Mouse (Mus musculus): ENCODE measurements around the gene Akap5. TPM values are rescaled to one million over a fixed set of nuclear protein-coding genes. Genes with fewer than 3 reads are reported as not detected.

Akap5 gene
- polyA plus RNA-seq, 1 experiment from 2014 or later = 1.9 TPM

DNA sequence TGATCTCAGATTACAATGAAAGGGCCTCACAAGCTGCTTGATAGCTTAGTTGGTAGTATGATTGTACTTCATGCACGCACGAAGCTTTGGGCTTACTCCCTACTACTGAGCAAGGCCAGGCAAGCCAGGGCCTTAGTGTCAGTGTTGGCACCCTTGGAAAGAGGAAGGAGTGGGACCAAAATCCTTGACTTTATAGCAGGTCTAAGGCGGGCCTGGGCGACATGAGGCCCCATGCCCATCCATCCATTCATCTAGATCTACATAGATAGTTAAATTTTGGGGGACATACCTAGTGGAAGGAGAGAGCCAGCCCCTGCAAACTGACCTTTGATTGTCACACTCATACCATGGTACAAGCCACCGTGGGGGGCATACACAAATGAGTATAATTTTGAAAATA, 16.3 kb upstream of the Akap5 start:
- H3K4me1 ChIP-seq (ENCODE audit: insufficient read depth, low read length) = peaks cover 18% of the 10 kb centered on the region
- H3K9ac ChIP-seq (replicated peaks; ENCODE audit: low read length) = no peak overlapping the region
- H3K4me2 ChIP-seq (replicated peaks; ENCODE audit: low read depth, low read length) = no peak overlapping the region
- H3K27ac ChIP-seq (ENCODE audit: low read length) = peak overlapping the region; percentile 88
- peaks cover 11% of the 10 kb centered on the region for H3K36me3 ChIP-seq (ENCODE audit: insufficient read depth, low read length)
- ATAC-seq (ENCODE audit: low FRiP score, low TSS enrichment) = no peak
- WGBS = 68% methylated on average over 5 of the region's 5 CpGs
- no peaks in the 10 kb centered on the region for H3K9me3 ChIP-seq (ENCODE audit: low read length)
- no peak overlapping the region for H3K4me3 ChIP-seq (ENCODE audit: low read length)
- H3K27me3 ChIP-seq (ENCODE audit: insufficient read depth, low read length) = no peaks in the 10 kb centered on the region

DNA sequence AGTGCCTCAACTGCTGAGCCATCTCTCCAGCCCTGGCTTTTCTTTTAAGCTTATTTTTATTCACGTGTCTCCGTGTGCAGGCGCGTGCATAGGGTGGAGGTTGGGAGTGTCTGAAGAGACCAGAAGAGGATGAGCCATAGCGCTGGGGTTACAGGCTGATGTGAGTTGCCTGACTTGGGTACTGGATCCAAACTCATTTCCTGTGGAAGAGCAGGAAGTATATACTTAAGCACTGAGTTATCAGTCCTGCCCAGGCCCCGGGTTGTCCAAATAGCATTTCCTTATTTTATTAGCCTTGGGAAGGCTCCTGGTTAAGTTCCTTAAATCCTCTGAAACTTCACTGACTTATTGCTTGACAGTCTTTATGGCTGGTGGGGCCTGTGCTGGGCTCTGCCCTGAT, 14.7 kb upstream of the Akap5 start:
- ATAC-seq (ENCODE audit: low FRiP score, low TSS enrichment) = no peak
- H3K4me3 ChIP-seq (ENCODE audit: low read length) = no peak overlapping the region
- H3K27ac ChIP-seq (ENCODE audit: low read length) = no peak overlapping the region
- peaks cover 18% of the 10 kb centered on the region for H3K4me1 ChIP-seq (ENCODE audit: insufficient read depth, low read length)
- H3K4me2 ChIP-seq (replicated peaks; ENCODE audit: low read depth, low read length) = no peak overlapping the region
- no peaks in the 10 kb centered on the region for H3K27me3 ChIP-seq (ENCODE audit: insufficient read depth, low read length)
- no peaks in the 10 kb centered on the region for H3K9me3 ChIP-seq (ENCODE audit: low read length)
- 69% methylated on average over 6 of the region's 6 CpGs for WGBS
- peaks cover 18% of the 10 kb centered on the region for H3K36me3 ChIP-seq (ENCODE audit: insufficient read depth, low read length)
- H3K9ac ChIP-seq (replicated peaks; ENCODE audit: low read length) = no peak overlapping the region

DNA sequence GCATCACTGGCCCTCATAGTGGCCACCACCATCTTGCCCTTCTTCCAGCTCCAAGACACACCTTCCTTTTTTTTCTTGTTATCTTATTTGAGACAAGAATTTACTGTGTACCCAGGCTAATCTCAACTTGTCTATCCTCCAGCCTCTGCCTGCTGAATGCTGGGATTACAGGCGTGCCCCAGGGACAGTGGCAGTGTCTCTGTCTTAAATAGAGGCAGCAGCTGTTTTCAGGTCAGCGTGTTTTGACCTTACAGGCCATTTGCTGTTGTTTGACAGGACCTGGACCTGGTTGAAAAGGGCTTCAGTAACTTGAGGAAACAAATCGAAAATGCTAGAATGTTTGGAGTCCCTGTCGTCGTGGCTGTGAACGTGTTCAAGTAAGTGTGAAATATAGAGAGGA, 14.1 kb upstream of the Akap5 start:
- H3K4me3 ChIP-seq (ENCODE audit: low read length) = no peak overlapping the region
- H3K9me3 ChIP-seq (ENCODE audit: low read length) = no peaks in the 10 kb centered on the region
- no peak for ATAC-seq (ENCODE audit: low FRiP score, low TSS enrichment)
- H3K27me3 ChIP-seq (ENCODE audit: insufficient read depth, low read length) = no peaks in the 10 kb centered on the region
- no peak overlapping the region for H3K9ac ChIP-seq (replicated peaks; ENCODE audit: low read length)
- peaks cover 21% of the 10 kb centered on the region for H3K36me3 ChIP-seq (ENCODE audit: insufficient read depth, low read length)
- no peak overlapping the region for H3K4me2 ChIP-seq (replicated peaks; ENCODE audit: low read depth, low read length)
- H3K27ac ChIP-seq (ENCODE audit: low read length) = no peak overlapping the region
- WGBS = 46% methylated on average over 6 of the region's 6 CpGs
- H3K4me1 ChIP-seq (ENCODE audit: insufficient read depth, low read length) = peaks cover 18% of the 10 kb centered on the region

DNA sequence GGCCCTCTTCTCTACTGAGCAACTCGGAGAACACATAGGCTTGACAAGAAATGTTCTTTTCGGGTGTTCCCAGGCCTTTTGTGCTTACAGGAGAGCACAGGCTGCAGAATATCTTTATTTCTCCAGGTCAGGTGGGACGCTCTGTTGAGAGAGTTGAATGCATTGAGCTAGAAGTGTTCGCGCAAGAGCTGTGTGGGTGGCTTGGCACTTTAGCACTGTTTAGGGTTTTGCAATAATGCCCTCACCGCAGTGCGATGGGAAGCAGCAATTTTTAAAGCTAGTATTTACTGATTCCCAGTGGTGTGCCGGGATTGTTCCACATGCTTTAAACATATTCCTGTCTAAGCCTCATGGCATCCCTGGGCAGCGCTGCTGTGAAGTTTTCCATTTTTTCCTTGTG, 13.5 kb upstream of the Akap5 start:
- 92% methylated on average over 9 of the region's 9 CpGs for WGBS

DNA sequence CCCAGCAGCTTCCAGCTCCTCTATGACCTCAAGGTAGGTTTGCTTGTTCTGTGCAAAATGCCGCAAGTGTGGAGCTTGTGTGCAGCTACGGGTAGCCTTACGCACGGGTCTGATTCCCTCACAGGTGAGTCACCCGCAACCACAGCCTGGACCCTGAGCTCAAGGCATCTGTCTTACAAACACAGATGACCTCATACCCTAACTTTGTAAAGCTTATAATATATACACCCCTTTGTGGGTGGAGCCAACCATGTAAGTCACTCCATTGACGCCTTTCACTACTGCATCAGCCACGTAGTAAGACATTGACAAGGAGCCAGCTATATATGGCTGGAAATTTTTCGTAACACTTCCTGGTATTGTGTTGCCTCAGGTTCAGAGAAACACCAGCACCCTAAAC, 12.7 kb upstream of the Akap5 start:
- Histone ChIP-seq H3K9ac (replicated peaks; ENCODE audit: low read length) (no peak overlapping the region), H3K4me2 (replicated peaks; ENCODE audit: low read depth, low read length) (no peak overlapping the region), H3K4me3 (ENCODE audit: low read length) (no peak overlapping the region), H3K27me3 (ENCODE audit: insufficient read depth, low read length) (no peaks in the 10 kb centered on the region), H3K36me3 (ENCODE audit: insufficient read depth, low read length) (peaks cover 22% of the 10 kb centered on the region), H3K4me1 (ENCODE audit: insufficient read depth, low read length) (peaks cover 16% of the 10 kb centered on the region), H3K9me3 (ENCODE audit: low read length) (no peaks in the 10 kb centered on the region), H3K27ac (ENCODE audit: low read length) (no peak overlapping the region)
- ATAC-seq (ENCODE audit: low FRiP score, low TSS enrichment) = no peak
- WGBS = 90% methylated on average over 8 of the region's 8 CpGs

More for the DNA sequence above, 13.5 kb upstream of the Akap5 start:
- H3K27me3 ChIP-seq (ENCODE audit: insufficient read depth, low read length) = no peaks in the 10 kb centered on the region
- H3K36me3 ChIP-seq (ENCODE audit: insufficient read depth, low read length) = peaks cover 22% of the 10 kb centered on the region
- no peak overlapping the region for H3K9ac ChIP-seq (replicated peaks; ENCODE audit: low read length)
- ATAC-seq (ENCODE audit: low FRiP score, low TSS enrichment) = no peak
- H3K9me3 ChIP-seq (ENCODE audit: low read length) = no peaks in the 10 kb centered on the region
- H3K4me2 ChIP-seq (replicated peaks; ENCODE audit: low read depth, low read length) = no peak overlapping the region
- H3K27ac ChIP-seq (ENCODE audit: low read length) = no peak overlapping the region
- no peak overlapping the region for H3K4me3 ChIP-seq (ENCODE audit: low read length)
- H3K4me1 ChIP-seq (ENCODE audit: insufficient read depth, low read length) = peaks cover 18% of the 10 kb centered on the region

DNA sequence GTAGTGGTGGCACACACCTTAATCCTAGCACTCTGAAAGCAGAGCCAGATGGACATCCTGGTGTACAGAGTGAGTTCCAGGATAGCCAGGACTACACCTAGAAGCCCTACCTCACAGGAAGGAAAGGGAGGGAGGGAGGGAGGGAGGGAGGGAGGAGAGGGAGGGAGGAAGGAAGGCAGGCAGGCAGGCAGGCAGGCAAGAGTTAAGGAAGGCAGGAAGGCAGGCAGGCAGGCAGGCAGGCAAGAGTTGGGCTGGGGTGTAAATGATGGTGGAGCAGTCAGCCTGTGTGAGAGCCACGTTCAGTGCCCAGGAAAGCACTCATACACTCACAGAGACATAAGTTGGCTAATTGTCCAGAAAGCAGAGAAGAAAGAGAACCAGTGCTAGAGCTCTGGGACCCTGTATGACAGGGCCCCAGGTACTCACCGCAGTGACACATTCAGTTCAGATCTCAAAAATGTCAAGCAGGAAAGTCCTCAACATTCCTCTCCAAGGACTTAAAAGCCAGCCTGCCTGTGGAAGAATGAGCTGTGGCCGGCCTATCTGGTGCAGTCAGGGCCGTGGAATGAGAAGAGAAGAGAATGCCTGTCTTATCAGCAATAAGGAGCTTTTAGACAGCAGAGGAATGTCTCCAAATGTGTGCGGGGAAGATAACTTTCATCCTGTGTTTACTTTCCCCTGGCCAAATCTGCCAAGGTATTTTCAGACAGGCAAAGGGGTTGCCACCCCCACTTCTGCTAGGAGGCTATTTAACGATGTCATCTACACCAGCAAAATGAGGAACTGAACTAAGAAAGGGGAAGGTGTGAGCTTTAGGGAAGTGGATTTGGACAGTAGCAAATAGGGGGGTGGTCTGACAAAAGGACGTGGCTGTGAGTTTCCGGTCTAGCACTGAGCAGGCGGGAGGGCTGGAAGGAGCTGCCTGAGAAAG, 6.1 kb upstream of the Akap5 start:
- no peak overlapping the region for H3K9ac ChIP-seq (replicated peaks; ENCODE audit: low read length)
- H3K27me3 ChIP-seq (ENCODE audit: insufficient read depth, low read length) = no peaks in the 10 kb centered on the region
- H3K4me3 ChIP-seq (ENCODE audit: low read length) = no peak overlapping the region
- 56% methylated on average over 9 of the region's 9 CpGs for WGBS
- H3K36me3 ChIP-seq (ENCODE audit: insufficient read depth, low read length) = peaks cover 30% of the 10 kb centered on the region
- H3K4me2 ChIP-seq (replicated peaks; ENCODE audit: low read depth, low read length) = no peak overlapping the region
- H3K27ac ChIP-seq (ENCODE audit: low read length) = peak overlapping the region; percentile 15; the same call in 1 of the 2 replicates
- H3K4me1 ChIP-seq (ENCODE audit: insufficient read depth, low read length) = 0 out of 2 replicates have a peak, but pooled peaks cover 5% of the 10 kb centered on the region
- H3K9me3 ChIP-seq (ENCODE audit: low read length) = no peaks in the 10 kb centered on the region
- no peak for ATAC-seq (ENCODE audit: low FRiP score, low TSS enrichment)

DNA sequence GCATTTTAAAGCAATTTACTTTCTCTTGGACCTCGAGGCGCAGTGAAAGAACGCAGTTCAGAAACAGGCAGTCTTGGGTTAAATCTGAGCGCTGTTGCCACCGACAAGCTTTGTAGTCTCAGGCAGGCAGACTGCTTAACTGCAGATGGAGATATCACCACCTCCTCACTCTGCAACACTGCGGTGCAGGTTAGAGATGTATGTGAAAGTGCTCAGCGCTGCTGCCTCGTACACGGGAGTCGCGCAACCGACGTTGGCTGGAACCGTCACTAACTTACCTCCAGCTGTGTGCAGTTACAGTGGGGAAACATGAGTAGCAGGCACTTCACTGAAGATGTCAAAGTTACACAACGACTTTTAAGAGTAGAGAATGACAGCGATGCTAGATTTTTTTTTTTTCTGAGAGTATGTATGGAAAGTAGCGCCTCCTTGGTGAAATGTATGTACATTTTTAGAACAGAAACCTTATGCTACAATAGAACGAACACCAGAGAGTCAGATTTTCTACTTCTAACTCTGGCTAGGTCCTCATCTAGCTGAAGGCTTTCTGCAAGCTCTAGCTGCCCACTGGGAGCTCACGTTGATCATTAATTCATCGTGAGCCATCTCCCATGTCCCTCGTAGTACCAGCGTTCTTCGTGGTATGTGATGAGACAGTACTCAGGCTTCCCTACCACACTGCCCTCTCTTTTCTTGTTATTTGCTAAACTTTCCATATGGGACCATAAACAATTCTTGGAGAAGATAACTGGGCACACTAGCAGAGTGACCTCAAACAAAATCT, 1.9 kb downstream of the Akap5 start:
- Histone ChIP-seq H3K4me2 (replicated peaks; ENCODE audit: low read depth, low read length) (no peak overlapping the region), H3K4me3 (ENCODE audit: low read length) (no peak overlapping the region), H3K4me1 (ENCODE audit: insufficient read depth, low read length) (peaks cover 7% of the 10 kb centered on the region; the same call in 1 of the 2 replicates), H3K36me3 (ENCODE audit: insufficient read depth, low read length) (no peaks in the 10 kb centered on the region), H3K27me3 (ENCODE audit: insufficient read depth, low read length) (no peaks in the 10 kb centered on the region), H3K9me3 (ENCODE audit: low read length) (no peaks in the 10 kb centered on the region), H3K9ac (replicated peaks; ENCODE audit: low read length) (no peak overlapping the region), H3K27ac (ENCODE audit: low read length) (no peak overlapping the region)
- WGBS = 88% methylated on average over 23 of the region's 23 CpGs
- ATAC-seq (ENCODE audit: low FRiP score, low TSS enrichment) = no peak

DNA sequence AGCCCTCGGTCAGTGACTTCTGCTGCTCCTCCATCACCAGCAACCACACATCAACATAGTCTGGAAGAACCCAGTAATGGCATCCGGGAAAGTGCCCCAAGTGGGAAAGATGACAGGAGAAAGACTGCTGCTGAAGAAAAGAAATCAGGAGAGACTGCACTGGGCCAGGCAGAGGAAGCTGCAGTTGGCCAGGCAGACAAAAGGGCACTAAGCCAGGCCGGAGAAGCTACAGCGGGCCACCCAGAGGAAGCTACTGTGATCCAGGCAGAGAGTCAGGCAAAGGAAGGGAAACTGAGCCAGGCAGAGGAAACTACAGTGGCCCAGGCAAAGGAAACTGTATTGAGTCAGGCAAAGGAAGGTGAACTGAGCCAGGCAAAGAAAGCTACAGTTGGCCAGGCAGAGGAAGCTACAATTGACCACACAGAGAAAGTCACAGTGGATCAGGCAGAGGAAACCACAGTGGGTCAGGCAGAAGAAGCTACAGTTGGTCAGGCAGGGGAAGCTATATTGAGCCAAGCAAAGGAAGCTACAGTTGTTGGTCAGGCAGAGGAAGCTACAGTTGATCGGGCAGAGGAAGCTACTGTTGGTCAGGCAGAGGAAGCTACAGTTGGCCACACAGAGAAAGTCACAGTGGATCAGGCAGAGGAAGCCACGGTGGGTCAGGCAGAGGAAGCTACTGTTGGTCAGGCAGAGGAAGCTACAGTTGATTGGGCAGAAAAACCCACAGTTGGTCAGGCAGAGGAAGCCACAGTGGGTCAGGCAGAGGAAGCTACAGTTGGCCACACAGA, 4.1 kb downstream of the Akap5 start:
- Histone ChIP-seq H3K9ac (replicated peaks; ENCODE audit: low read length) (no peak overlapping the region), H3K27ac (ENCODE audit: low read length) (no peak overlapping the region), H3K9me3 (ENCODE audit: low read length) (no peaks in the 10 kb centered on the region), H3K27me3 (ENCODE audit: insufficient read depth, low read length) (no peaks in the 10 kb centered on the region), H3K4me2 (replicated peaks; ENCODE audit: low read depth, low read length) (no peak overlapping the region), H3K36me3 (ENCODE audit: insufficient read depth, low read length) (no peaks in the 10 kb centered on the region), H3K4me3 (ENCODE audit: low read length) (no peak overlapping the region), H3K4me1 (ENCODE audit: insufficient read depth, low read length) (peaks cover 7% of the 10 kb centered on the region; the same call in 1 of the 2 replicates)
- 81% methylated on average over 6 of the region's 6 CpGs for WGBS
- no peak for ATAC-seq (ENCODE audit: low FRiP score, low TSS enrichment)

DNA sequence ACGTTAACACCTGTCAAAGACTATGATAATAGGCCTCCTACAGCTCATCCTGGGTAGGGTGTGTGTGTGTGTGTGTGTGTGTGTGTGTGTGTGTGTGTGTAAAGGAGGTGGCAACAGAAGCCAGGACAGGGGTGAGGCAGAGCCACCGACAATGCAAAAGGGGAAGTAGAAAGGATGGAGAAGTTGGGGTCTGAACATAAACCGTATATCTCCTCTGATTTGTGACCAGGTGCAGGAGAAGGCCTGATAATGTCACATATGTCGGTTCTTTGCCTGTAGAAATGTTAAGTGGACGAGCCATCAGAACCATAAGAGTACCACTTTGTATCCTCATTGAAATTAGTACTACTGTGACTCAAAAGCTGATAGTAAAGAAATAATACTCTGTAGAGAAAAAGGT, 9.0 kb downstream of the Akap5 start:
- ATAC-seq (ENCODE audit: low FRiP score, low TSS enrichment) = no peak
- Histone ChIP-seq H3K36me3 (ENCODE audit: insufficient read depth, low read length) (no peaks in the 10 kb centered on the region), H3K4me3 (ENCODE audit: low read length) (no peak overlapping the region), H3K27me3 (ENCODE audit: insufficient read depth, low read length) (no peaks in the 10 kb centered on the region), H3K27ac (ENCODE audit: low read length) (no peak overlapping the region), H3K4me2 (replicated peaks; ENCODE audit: low read depth, low read length) (no peak overlapping the region), H3K9me3 (ENCODE audit: low read length) (no peaks in the 10 kb centered on the region), H3K9ac (replicated peaks; ENCODE audit: low read length) (no peak overlapping the region), H3K4me1 (ENCODE audit: insufficient read depth, low read length) (no peaks in the 10 kb centered on the region)
- 89% methylated on average over 5 of the region's 5 CpGs for WGBS
